Mouse (Mus musculus) liver, embryonic 14.5 days (tissue): Measurements from ENCODE around the gene Clcn1. TPM values are rescaled to one million over a fixed set of nuclear protein-coding genes. Genes with fewer than 3 reads are reported as not detected.

ENCODE experiments used
- ATAC-seq: fragments of 200-750 bp; cut with Nextera tagmentation; 2 replicates; pipeline ENCODE4 v1.8.0; 2017; ENCODE audit warnings: moderate number of reproducible peaks, mild to moderate bottlenecking, moderate library complexity; ENCODE audit not compliant: insufficient read depth
- DNase-seq, 3 experiments: peaks; one replicate each; pipeline ENCODE4 v3.0.0-alpha.2; 2012 to 2013; ENCODE audit warnings: low read depth in 3 of 3, low spot score in 3 of 3
- H3K27ac ChIP-seq: fragments of 300-500 bp; sonication (generic); 2 replicates; pipeline ENCODE4 v1.5.1; 2014; ENCODE audit warnings: moderate library complexity, mild to moderate bottlenecking, control low read depth, inconsistent platforms
- H3K27me3 ChIP-seq: fragments of 300-500 bp; sonication (generic); 2 replicates; pipeline ENCODE4 v1.6.1; 2014; ENCODE audit warnings: mild to moderate bottlenecking, low read length, moderate library complexity; ENCODE audit not compliant: control insufficient read depth, insufficient read depth
- H3K36me3 ChIP-seq: fragments of 300-500 bp; sonication (generic); replicated peaks from 2 replicates; pipeline ENCODE4 v1.6.1; 2014; ENCODE audit warnings: low read depth; ENCODE audit not compliant: control insufficient read depth, insufficient read depth
- H3K4me1 ChIP-seq, 2 experiments: fragments of 200-500 bp in 1 of 2; fragments of 300-500 bp in 1 of 2; sonication (generic) in 1 of 2; replicated peaks; 2 replicates each; pipeline ENCODE4 v1.6.1; 2012 to 2014; ENCODE audit warnings: antibody characterized with exemption in 1 of 2, inconsistent platforms in 1 of 2, low read length in 1 of 2; ENCODE audit not compliant: control insufficient read depth in 2 of 2, insufficient read depth in 2 of 2
- H3K4me2 ChIP-seq: fragments of 300-500 bp; sonication (generic); 2 replicates; pipeline ENCODE4 v1.6.1; 2014; ENCODE audit warnings: low read depth, mild to moderate bottlenecking, control low read depth, moderate library complexity
- H3K4me3 ChIP-seq, 2 experiments: fragments of 200-500 bp in 1 of 2; fragments of 300-500 bp in 1 of 2; sonication (generic) in 1 of 2; 2 replicates each; pipeline ENCODE4 v1.5.1; 2012 to 2014; ENCODE audit warnings: low read depth in 2 of 2, low read length in 2 of 2, mild to moderate bottlenecking in 2 of 2, control low read depth in 1 of 2, inconsistent platforms in 1 of 2, moderate library complexity in 1 of 2; ENCODE audit not compliant: insufficient read depth in 1 of 2
- H3K9ac ChIP-seq: fragments of 300-500 bp; sonication (generic); replicated peaks from 2 replicates; pipeline ENCODE4 v1.6.1; 2014; ENCODE audit warnings: mild to moderate bottlenecking, control low read depth, moderate library complexity
- H3K9me3 ChIP-seq: fragments of 300-500 bp; sonication (generic); 2 replicates; pipeline ENCODE4 v1.6.1; 2016; ENCODE audit warnings: low read length, mixed read lengths; ENCODE audit not compliant: control insufficient read depth
- CTCF ChIP-seq: IDR thresholded peaks from 2 replicates; pipeline ENCODE4 v1.5.1; 2016; ENCODE audit warnings: antibody characterized with exemption, low read depth, control low read depth
- EP300 ChIP-seq: IDR thresholded peaks from 2 replicates; pipeline ENCODE4 v1.6.1; 2016; ENCODE audit warnings: antibody characterized with exemption, low read depth
- WGBS: fragments of 180-500 bp; shearing (Covaris S2); extraction: QIAGEN DNeasy Blood & Tissue Kit; methylation state at CpG from one replicate; pipeline ENCODE4 v1.1.7; 2014; ENCODE audit not compliant: insufficient replicate concordance; 5-methylcytosine and 5-hydroxymethylcytosine counted together
- polyA plus RNA-seq, 2 experiments: library from polyadenylated mRNA; depleted of rRNA in 1 of 2; stranded (reverse) in 1 of 2; unstranded in 1 of 2; fragments of >200 nt; fragmentation: Nextera tagmentation in 1 of 2; extraction: Ambion mirVana in 1 of 2; gene quantifications; 2 replicates each; pipeline versions ENCODE4 v1.2.1 to v1.2.3; 2012 to 2014

The Clcn1 gene
- polyA plus RNA-seq, 2 experiments: 0.30 TPM; not detected in 1

DNA sequence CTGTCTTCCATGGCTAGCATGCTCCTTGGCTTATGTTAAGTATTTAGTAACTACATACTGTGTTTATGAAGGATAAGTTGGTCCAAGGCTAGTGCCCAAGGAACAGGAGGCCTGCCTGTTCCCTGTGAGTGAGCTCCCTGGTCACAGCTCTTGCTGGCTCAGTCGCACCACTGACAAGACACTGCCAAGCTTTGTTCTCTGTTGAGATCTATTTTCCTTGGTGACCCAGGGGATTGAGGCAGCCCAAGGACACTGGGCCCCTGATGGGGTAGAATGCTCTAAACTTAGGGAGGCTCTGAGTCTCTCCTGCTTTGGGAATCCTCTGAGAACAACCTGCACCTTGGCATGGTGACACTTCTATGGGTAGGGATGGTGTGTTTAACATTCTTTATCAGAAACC is 75.6 kb downstream of the Clcn1 start:
- Histone ChIP-seq H3K4me1 (peaks cover 0 to 6% of the 10 kb centered on the region in 2 experiments; a peak in 2 of 4 replicates), H3K9ac (no peak overlapping the region), H3K27me3 (no peaks in the 10 kb centered on the region), H3K4me3 (no peak overlapping the region), H3K9me3 (no peaks in the 10 kb centered on the region), H3K27ac (no peak overlapping the region), H3K4me2 (no peak overlapping the region), H3K36me3 (no peaks in the 10 kb centered on the region)
- ATAC-seq: no peak
- TF ChIP-seq EP300 (no peak), CTCF (no peak)
- no peak for DNase-seq
- 46% methylated on average over 1 of the region's 1 CpGs for WGBS

DNA sequence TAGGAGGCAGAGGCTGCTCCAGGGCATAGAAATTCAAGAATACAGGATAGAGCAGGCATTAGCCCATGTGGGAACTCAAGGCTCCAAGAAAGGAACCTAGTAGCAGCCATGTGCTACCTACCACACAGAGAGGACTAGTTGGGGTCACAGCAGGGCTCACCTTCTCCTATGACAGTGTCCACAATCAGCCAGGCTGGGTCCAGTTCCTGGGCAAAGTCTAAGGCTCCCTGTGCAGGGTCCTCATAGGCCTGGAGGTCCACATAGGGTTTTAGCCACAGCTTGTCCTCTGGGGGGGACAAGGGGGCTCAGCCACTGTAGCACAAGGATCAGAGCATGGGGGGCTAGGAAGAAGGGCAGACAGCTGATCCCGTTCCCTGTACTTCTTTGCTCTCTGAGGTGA is 76.0 kb downstream of the Clcn1 start:
- H3K36me3 ChIP-seq: no peaks in the 10 kb centered on the region
- no peaks in the 10 kb centered on the region for H3K9me3 ChIP-seq
- no peak for TF ChIP-seq CTCF
- no peak for TF ChIP-seq EP300
- H3K27me3 ChIP-seq: no peaks in the 10 kb centered on the region
- H3K4me3 ChIP-seq: no peak overlapping the region
- peak; percentile 24; the same call in 1 of the 2 replicates for ATAC-seq
- no peak overlapping the region for H3K4me2 ChIP-seq
- no peak for DNase-seq
- 47% methylated on average over 1 of the region's 1 CpGs for WGBS
- no peak overlapping the region for H3K27ac ChIP-seq
- no peak overlapping the region for H3K9ac ChIP-seq
- H3K4me1 ChIP-seq: peaks cover 0 to 6% of the 10 kb centered on the region in 2 experiments; a peak in 2 of 4 replicates

GRCm38 (mm10) chr6:42362974-42363373 is 76.5 kb downstream of the Clcn1 start:
- no peak for TF ChIP-seq EP300
- TF ChIP-seq CTCF: no peak

DNA sequence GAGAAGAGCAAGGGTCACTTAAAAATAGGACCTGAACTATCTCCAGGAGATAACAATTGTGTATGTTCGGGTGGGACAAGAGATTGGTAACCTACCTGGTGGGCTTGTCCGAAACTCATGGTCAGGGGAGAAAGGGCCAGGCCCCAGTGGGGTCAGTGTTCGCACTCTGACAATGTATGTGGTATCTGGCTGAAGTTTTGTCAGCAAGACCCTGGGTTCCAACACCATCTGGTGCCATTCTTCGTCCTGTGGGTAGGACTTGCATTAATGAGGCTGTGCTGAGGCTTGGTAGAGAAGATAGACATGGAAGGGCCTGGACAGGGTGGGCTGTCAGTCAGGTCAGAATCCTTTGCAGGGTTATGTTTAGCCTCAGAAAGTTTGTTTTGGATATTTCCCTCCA is 77.6 kb downstream of the Clcn1 start:
- Histone ChIP-seq H3K27ac (no peak overlapping the region), H3K4me3 (no peak overlapping the region), H3K9me3 (no peaks in the 10 kb centered on the region), H3K4me1 (peaks cover 0 to 6% of the 10 kb centered on the region in 2 experiments; a peak in 2 of 4 replicates), H3K9ac (no peak overlapping the region), H3K27me3 (no peaks in the 10 kb centered on the region), H3K36me3 (no peaks in the 10 kb centered on the region), H3K4me2 (no peak overlapping the region)
- DNase-seq: no peak
- no peak for TF ChIP-seq CTCF
- TF ChIP-seq EP300: no peak
- ATAC-seq: no peak
- WGBS: 67% methylated on average over 4 of the region's 4 CpGs

More at GRCm38 (mm10) chr6:42362974-42363373, 76.5 kb downstream of the Clcn1 start:
- no peak overlapping the region for H3K27ac ChIP-seq
- H3K9ac ChIP-seq: no peak overlapping the region
- no peaks in the 10 kb centered on the region for H3K36me3 ChIP-seq
- no peaks in the 10 kb centered on the region for H3K27me3 ChIP-seq
- 38% methylated on average over 3 of the region's 3 CpGs for WGBS
- H3K4me1 ChIP-seq: peaks cover 0 to 6% of the 10 kb centered on the region in 2 experiments; a peak in 2 of 4 replicates
- no peak for ATAC-seq
- no peaks in the 10 kb centered on the region for H3K9me3 ChIP-seq
- DNase-seq: no peak
- H3K4me3 ChIP-seq: no peak overlapping the region
- no peak overlapping the region for H3K4me2 ChIP-seq

GRCm38 (mm10) chr6:42364607-42365006 is 78.1 kb downstream of the Clcn1 start:
- 79% methylated on average over 15 of the region's 15 CpGs for WGBS
- H3K9me3 ChIP-seq: no peaks in the 10 kb centered on the region
- ATAC-seq (no peak), DNase-seq (no peak)
- H3K27ac ChIP-seq: no peak overlapping the region
- H3K4me2 ChIP-seq: no peak overlapping the region
- TF ChIP-seq CTCF: no peak
- TF ChIP-seq EP300: no peak
- peaks cover 0 to 6% of the 10 kb centered on the region in 2 experiments; a peak in 2 of 4 replicates for H3K4me1 ChIP-seq
- H3K4me3 ChIP-seq: no peak overlapping the region
- H3K36me3 ChIP-seq: no peaks in the 10 kb centered on the region
- no peaks in the 10 kb centered on the region for H3K27me3 ChIP-seq
- H3K9ac ChIP-seq: no peak overlapping the region
